Mouse (Mus musculus): ENCODE measurements at regions not wholly inside any gene's neighbourhood (a gene's known extent, or its start where the extent isn't known, plus 50 kb on each side); places are given as distances from the start of the nearest gene placed in this dataset.

GRCm38 (mm10) chr5:119596295-119596993, 74.0 kb upstream of the Tbx3 start:
- Histone ChIP-seq H3K27ac (ENCODE audit: control insufficient read depth, insufficient read depth, low read depth, low read length) (no peak overlapping the region), H3K4me1 (ENCODE audit: control insufficient read depth, insufficient read depth, low read length) (peaks cover 4% of the 10 kb centered on the region), H3K36me3 (ENCODE audit: control insufficient read depth, insufficient read depth, low read length) (no peaks in the 10 kb centered on the region), H3K27me3 (ENCODE audit: control insufficient read depth, insufficient read depth, low read length) (no peaks in the 10 kb centered on the region), H3K4me3 (ENCODE audit: control insufficient read depth, low read depth, low read length) (peak overlapping the region; percentile 84)
- TF ChIP-seq CTCF (IDR thresholded peaks at IDR 0.05; ENCODE audit: control insufficient read depth, insufficient read depth, insufficient replicate concordance, low read depth, low read length) (no peak), POLR2A (IDR thresholded peaks at IDR 0.05; ENCODE audit: control insufficient read depth, low read depth, low read length) (peak; percentile 24; the same call in 1 of the 2 replicates)

- peak overlapping the region; percentile 84 for H3K4me3 ChIP-seq (ENCODE audit: control insufficient read depth, low read depth, low read length)
- peaks cover 4% of the 10 kb centered on the region for H3K4me1 ChIP-seq (ENCODE audit: control insufficient read depth, insufficient read depth, low read length)
- H3K27me3 ChIP-seq (ENCODE audit: control insufficient read depth, insufficient read depth, low read length): no peaks in the 10 kb centered on the region
- no peaks in the 10 kb centered on the region for H3K36me3 ChIP-seq (ENCODE audit: control insufficient read depth, insufficient read depth, low read length)
- TF ChIP-seq POLR2A (IDR thresholded peaks at IDR 0.05; ENCODE audit: control insufficient read depth, low read depth, low read length) (no peak), CTCF (IDR thresholded peaks at IDR 0.05; ENCODE audit: control insufficient read depth, insufficient read depth, insufficient replicate concordance, low read depth, low read length) (no peak)
- H3K27ac ChIP-seq (ENCODE audit: control insufficient read depth, insufficient read depth, low read depth, low read length): no peak overlapping the region
These were observed 73.5 kb upstream of the Tbx3 start for GRCm38 (mm10) chr5:119596994-119597391.

DNA sequence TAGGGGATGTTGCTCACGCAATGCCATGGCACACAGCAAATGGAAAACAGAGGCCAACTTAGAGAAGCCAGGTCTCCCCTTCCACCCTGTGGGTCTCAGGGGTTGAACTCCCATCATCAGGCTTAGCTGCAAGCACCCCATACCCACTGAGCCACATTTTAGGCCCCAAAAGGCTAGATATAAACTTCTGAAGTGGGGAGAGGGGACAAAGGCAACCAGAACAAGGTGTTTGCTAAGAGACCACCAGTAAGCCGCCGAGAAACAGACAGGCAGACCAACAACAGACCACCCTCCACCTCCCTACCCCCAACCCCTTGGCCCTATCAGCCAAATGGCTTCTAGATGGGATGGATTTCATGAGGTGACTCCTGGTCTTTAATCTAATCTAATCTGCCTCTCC, 72.9 kb upstream of the Tbx3 start:
- TF ChIP-seq CTCF (IDR thresholded peaks at IDR 0.05; ENCODE audit: control insufficient read depth, insufficient read depth, insufficient replicate concordance, low read depth, low read length): no peak
- no peaks in the 10 kb centered on the region for H3K27me3 ChIP-seq (ENCODE audit: control insufficient read depth, insufficient read depth, low read length)
- H3K4me3 ChIP-seq (ENCODE audit: control insufficient read depth, low read depth, low read length): no peak overlapping the region; the same call in 1 of the 2 replicates
- H3K4me1 ChIP-seq (ENCODE audit: control insufficient read depth, insufficient read depth, low read length): peaks cover 4% of the 10 kb centered on the region
- H3K36me3 ChIP-seq (ENCODE audit: control insufficient read depth, insufficient read depth, low read length): no peaks in the 10 kb centered on the region
- no peak overlapping the region for H3K27ac ChIP-seq (ENCODE audit: control insufficient read depth, insufficient read depth, low read depth, low read length)

GRCm38 (mm10) chr5:119598166-119598565, 72.3 kb upstream of the Tbx3 start:
- no peak overlapping the region for H3K4me3 ChIP-seq (ENCODE audit: control insufficient read depth, low read depth, low read length)
- no peaks in the 10 kb centered on the region for H3K36me3 ChIP-seq (ENCODE audit: control insufficient read depth, insufficient read depth, low read length)
- no peak overlapping the region for H3K27ac ChIP-seq (ENCODE audit: control insufficient read depth, insufficient read depth, low read depth, low read length)
- H3K27me3 ChIP-seq (ENCODE audit: control insufficient read depth, insufficient read depth, low read length): no peaks in the 10 kb centered on the region
- peaks cover 4% of the 10 kb centered on the region for H3K4me1 ChIP-seq (ENCODE audit: control insufficient read depth, insufficient read depth, low read length)
- TF ChIP-seq POLR2A (IDR thresholded peaks at IDR 0.05; ENCODE audit: control insufficient read depth, low read depth, low read length): no peak
- TF ChIP-seq CTCF (IDR thresholded peaks at IDR 0.05; ENCODE audit: control insufficient read depth, insufficient read depth, insufficient replicate concordance, low read depth, low read length): no peak

- TF ChIP-seq POLR2A (IDR thresholded peaks at IDR 0.05; ENCODE audit: control insufficient read depth, low read depth, low read length) (no peak), CTCF (IDR thresholded peaks at IDR 0.05; ENCODE audit: control insufficient read depth, insufficient read depth, insufficient replicate concordance, low read depth, low read length) (no peak)
- no peak overlapping the region for H3K27ac ChIP-seq (ENCODE audit: control insufficient read depth, insufficient read depth, low read depth, low read length)
These were observed 69.1 kb upstream of the Tbx3 start for GRCm38 (mm10) chr5:119601390-119601789.

GRCm38 (mm10) chr5:119602001-119602400, 68.5 kb upstream of the Tbx3 start:
- Histone ChIP-seq H3K27ac (ENCODE audit: control insufficient read depth, insufficient read depth, low read depth, low read length) (no peak overlapping the region), H3K36me3 (ENCODE audit: control insufficient read depth, insufficient read depth, low read length) (no peaks in the 10 kb centered on the region), H3K4me1 (ENCODE audit: control insufficient read depth, insufficient read depth, low read length) (no peaks in the 10 kb centered on the region; the same call in 1 of the 2 replicates), H3K4me3 (ENCODE audit: control insufficient read depth, low read depth, low read length) (no peak overlapping the region), H3K27me3 (ENCODE audit: control insufficient read depth, insufficient read depth, low read length) (no peaks in the 10 kb centered on the region)
- TF ChIP-seq POLR2A (IDR thresholded peaks at IDR 0.05; ENCODE audit: control insufficient read depth, low read depth, low read length): no peak
- no peak for TF ChIP-seq CTCF (IDR thresholded peaks at IDR 0.05; ENCODE audit: control insufficient read depth, insufficient read depth, insufficient replicate concordance, low read depth, low read length)

More at GRCm38 (mm10) chr5:119601390-119601789, 69.1 kb upstream of the Tbx3 start:
- no peaks in the 10 kb centered on the region for H3K36me3 ChIP-seq (ENCODE audit: control insufficient read depth, insufficient read depth, low read length)
- no peaks in the 10 kb centered on the region for H3K27me3 ChIP-seq (ENCODE audit: control insufficient read depth, insufficient read depth, low read length)
- no peak overlapping the region for H3K4me3 ChIP-seq (ENCODE audit: control insufficient read depth, low read depth, low read length)
- H3K4me1 ChIP-seq (ENCODE audit: control insufficient read depth, insufficient read depth, low read length): no peaks in the 10 kb centered on the region; the same call in 1 of the 2 replicates

GRCm38 (mm10) chr5:119605444-119605843, 65.0 kb upstream of the Tbx3 start:
- no peak overlapping the region for H3K4me3 ChIP-seq (ENCODE audit: control insufficient read depth, low read depth, low read length)
- no peaks in the 10 kb centered on the region for H3K36me3 ChIP-seq (ENCODE audit: control insufficient read depth, insufficient read depth, low read length)
- H3K27me3 ChIP-seq (ENCODE audit: control insufficient read depth, insufficient read depth, low read length): no peaks in the 10 kb centered on the region
- H3K27ac ChIP-seq (ENCODE audit: control insufficient read depth, insufficient read depth, low read depth, low read length): no peak overlapping the region
- TF ChIP-seq POLR2A (IDR thresholded peaks at IDR 0.05; ENCODE audit: control insufficient read depth, low read depth, low read length): no peak
- TF ChIP-seq CTCF (IDR thresholded peaks at IDR 0.05; ENCODE audit: control insufficient read depth, insufficient read depth, insufficient replicate concordance, low read depth, low read length): no peak
- no peaks in the 10 kb centered on the region; the same call in 1 of the 2 replicates for H3K4me1 ChIP-seq (ENCODE audit: control insufficient read depth, insufficient read depth, low read length)
